Mouse (Mus musculus): ENCODE measurements at regions not wholly inside any gene's neighbourhood (a gene's known extent, or its start where the extent isn't known, plus 50 kb on each side); places are given as distances from the start of the nearest gene placed in this dataset.

DNA sequence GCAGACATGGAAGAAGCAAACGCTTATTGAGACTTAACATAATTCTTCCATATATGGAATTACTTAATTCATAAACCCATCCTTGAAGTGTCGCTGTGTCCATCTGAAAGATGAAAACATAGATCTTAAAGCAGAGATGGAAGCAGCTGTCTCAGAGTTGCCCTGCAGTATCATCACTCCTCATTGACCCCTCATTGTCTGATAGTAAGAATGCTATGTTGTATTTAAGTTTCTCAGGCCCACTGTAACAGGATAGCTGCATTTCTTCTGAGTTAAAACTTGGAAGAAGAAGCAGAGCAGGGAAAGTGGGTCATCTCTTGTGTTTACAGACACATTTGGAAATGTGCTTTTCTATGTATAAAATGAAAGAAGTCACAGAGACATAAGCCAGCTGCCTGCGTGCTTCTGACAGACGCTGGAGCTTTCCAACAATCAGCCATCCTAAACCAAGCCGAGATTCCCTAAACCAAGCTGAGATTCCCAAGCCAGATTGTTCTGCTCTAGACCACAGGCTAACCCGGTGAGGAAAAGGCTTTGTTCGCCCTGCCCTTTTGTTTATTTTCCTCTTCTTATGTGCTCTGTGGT is 440.1 kb upstream of the Klf4 start:
- TF ChIP-seq GATA1 (IDR thresholded peaks at IDR 0.05; ENCODE audit: borderline replicate concordance, low read length): no peak
- no peak for TF ChIP-seq FLI1 (IDR thresholded peaks at IDR 0.05; ENCODE audit: low read length)
- Histone ChIP-seq H3K9me3 (no peaks in the 10 kb centered on the region), H3K4me3 (replicated peaks) (no peak overlapping the region), H3K36me3 (replicated peaks; ENCODE audit: low read length) (no peaks in the 10 kb centered on the region), H3K27me3 (replicated peaks) (no peaks in the 10 kb centered on the region), H3K4me1 (no peaks in the 10 kb centered on the region)

DNA sequence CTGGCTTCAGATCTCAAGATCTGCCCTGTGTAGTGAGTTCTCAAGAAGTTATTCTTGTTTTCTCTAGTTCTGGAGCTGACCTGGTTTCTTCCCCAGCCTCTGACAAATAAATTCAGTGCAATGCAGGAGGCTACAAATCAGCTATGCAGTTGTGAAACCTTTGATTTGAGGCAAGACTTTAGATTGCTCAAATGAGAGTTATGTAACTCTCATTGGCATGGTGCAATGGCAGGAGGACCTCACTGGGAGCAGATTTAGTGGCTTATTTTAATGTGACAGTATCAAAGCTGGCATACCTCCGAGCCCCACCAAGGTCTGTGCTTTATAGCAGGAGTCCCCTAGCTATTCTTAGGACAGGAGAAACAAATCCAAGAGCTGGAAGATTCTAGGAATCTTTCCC is 427.8 kb upstream of the Klf4 start:
- H3K9me3 ChIP-seq: 0 out of 2 replicates have a peak, but pooled peaks cover 4% of the 10 kb centered on the region
- H3K4me1 ChIP-seq: peaks cover 4% of the 10 kb centered on the region; the same call in 1 of the 2 replicates
- no peak overlapping the region for H3K4me3 ChIP-seq (replicated peaks)
- TF ChIP-seq FLI1 (IDR thresholded peaks at IDR 0.05; ENCODE audit: low read length) (no peak), GATA1 (IDR thresholded peaks at IDR 0.05; ENCODE audit: borderline replicate concordance, low read length) (no peak)
- no peaks in the 10 kb centered on the region for H3K36me3 ChIP-seq (replicated peaks; ENCODE audit: low read length)
- H3K27me3 ChIP-seq (replicated peaks): no peaks in the 10 kb centered on the region

DNA sequence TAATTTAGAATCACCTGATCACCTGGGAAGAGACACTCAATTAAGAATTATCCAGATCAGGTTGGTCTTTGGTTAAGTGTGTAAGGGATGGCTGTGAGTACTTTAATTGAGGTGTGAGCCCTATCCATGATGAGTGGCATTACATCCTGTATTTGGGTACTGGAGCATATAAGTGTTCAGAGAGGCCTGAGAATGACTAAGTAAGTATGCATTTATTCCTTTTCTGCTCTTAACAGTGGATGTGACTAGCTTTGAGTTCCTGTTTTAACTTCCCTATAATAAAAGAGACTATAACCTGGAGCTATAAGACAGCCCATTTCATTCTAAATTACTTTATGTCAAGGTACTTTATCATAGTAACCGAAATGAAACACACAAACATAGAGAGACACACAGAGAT is 421.4 kb upstream of the Klf4 start:
- TF ChIP-seq GATA1 (IDR thresholded peaks at IDR 0.05; ENCODE audit: borderline replicate concordance, low read length) (no peak), FLI1 (IDR thresholded peaks at IDR 0.05; ENCODE audit: low read length) (no peak)
- 0 out of 2 replicates have a peak, but pooled peaks cover 4% of the 10 kb centered on the region for H3K9me3 ChIP-seq
- H3K4me1 ChIP-seq: peaks cover 4% of the 10 kb centered on the region; the same call in 1 of the 2 replicates
- H3K36me3 ChIP-seq (replicated peaks; ENCODE audit: low read length): no peaks in the 10 kb centered on the region
- H3K27me3 ChIP-seq (replicated peaks): no peaks in the 10 kb centered on the region
- no peak overlapping the region for H3K4me3 ChIP-seq (replicated peaks)

- Histone ChIP-seq H3K4me1 (peaks cover 4% of the 10 kb centered on the region; the same call in 1 of the 2 replicates), H3K36me3 (replicated peaks; ENCODE audit: low read length) (no peaks in the 10 kb centered on the region), H3K4me3 (replicated peaks) (no peak overlapping the region), H3K9me3 (0 out of 2 replicates have a peak, but pooled peaks cover 4% of the 10 kb centered on the region), H3K27me3 (replicated peaks) (no peaks in the 10 kb centered on the region)
- no peak for TF ChIP-seq GATA1 (IDR thresholded peaks at IDR 0.05; ENCODE audit: borderline replicate concordance, low read length)
- no peak for TF ChIP-seq FLI1 (IDR thresholded peaks at IDR 0.05; ENCODE audit: low read length)
These were observed 420.0 kb upstream of the Klf4 start for GRCm38 (mm10) chr4:55952220-55952619.

GRCm38 (mm10) chr4:55941423-55941822 is 409.2 kb upstream of the Klf4 start:
- no peak for TF ChIP-seq GATA1 (IDR thresholded peaks at IDR 0.05; ENCODE audit: borderline replicate concordance, low read length)
- TF ChIP-seq FLI1 (IDR thresholded peaks at IDR 0.05; ENCODE audit: low read length): no peak
- Histone ChIP-seq H3K4me3 (replicated peaks) (no peak overlapping the region), H3K4me1 (no peaks in the 10 kb centered on the region), H3K9me3 (0 out of 2 replicates have a peak, but pooled peaks cover 6% of the 10 kb centered on the region), H3K27me3 (replicated peaks) (no peaks in the 10 kb centered on the region), H3K36me3 (replicated peaks; ENCODE audit: low read length) (no peaks in the 10 kb centered on the region)

DNA sequence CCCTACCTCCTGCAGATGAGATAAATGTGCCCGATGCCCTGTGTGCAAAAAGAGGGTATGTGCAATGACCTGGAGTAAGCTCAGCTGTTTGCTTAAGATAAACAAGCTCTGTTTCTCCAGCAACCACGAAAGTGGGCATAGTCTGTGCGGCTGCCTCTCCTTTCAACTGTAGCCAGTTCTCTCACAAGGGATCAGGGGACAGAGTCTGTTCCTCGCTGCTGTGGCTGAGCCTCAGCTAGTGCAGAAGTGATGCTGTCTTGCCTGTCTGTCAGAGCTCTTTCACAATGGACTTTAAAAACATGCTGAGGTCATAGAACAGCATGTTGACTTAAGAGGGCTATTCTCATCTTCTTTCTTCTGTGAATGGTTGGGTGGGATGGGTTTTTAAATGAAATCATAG is 406.1 kb upstream of the Klf4 start:
- TF ChIP-seq GATA1 (IDR thresholded peaks at IDR 0.05; ENCODE audit: borderline replicate concordance, low read length) (no peak), FLI1 (IDR thresholded peaks at IDR 0.05; ENCODE audit: low read length) (no peak)
- no peaks in the 10 kb centered on the region for H3K27me3 ChIP-seq (replicated peaks)
- no peaks in the 10 kb centered on the region for H3K4me1 ChIP-seq

DNA sequence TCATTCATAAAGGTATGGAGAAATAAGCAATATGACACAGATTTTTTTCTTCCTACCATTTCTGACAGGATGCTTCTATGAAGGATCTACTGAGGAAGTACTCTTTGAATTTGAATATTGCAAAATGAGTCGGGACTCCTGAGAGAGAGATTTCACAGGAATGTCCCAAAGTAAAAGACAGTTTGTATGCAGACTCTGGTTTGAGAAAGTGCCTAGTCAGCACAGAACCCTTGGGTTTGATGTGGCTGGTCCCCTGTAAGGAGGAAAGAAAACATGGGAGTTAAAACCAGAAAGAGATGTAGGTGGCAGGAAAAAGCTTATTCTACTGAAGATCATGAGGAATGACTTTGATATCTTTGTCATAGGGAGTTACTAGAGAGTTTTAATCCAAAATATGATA is 405.6 kb upstream of the Klf4 start:
- no peak overlapping the region for H3K4me3 ChIP-seq (replicated peaks)
- no peaks in the 10 kb centered on the region for H3K4me1 ChIP-seq
- 0 out of 2 replicates have a peak, but pooled peaks cover 2% of the 10 kb centered on the region for H3K9me3 ChIP-seq
- H3K36me3 ChIP-seq (replicated peaks; ENCODE audit: low read length): no peaks in the 10 kb centered on the region
- TF ChIP-seq FLI1 (IDR thresholded peaks at IDR 0.05; ENCODE audit: low read length) (no peak), GATA1 (IDR thresholded peaks at IDR 0.05; ENCODE audit: borderline replicate concordance, low read length) (no peak)
- H3K27me3 ChIP-seq (replicated peaks): no peaks in the 10 kb centered on the region

More for the DNA sequence above, 406.1 kb upstream of the Klf4 start:
- Histone ChIP-seq H3K36me3 (replicated peaks; ENCODE audit: low read length) (no peaks in the 10 kb centered on the region), H3K4me3 (replicated peaks) (no peak overlapping the region), H3K9me3 (0 out of 2 replicates have a peak, but pooled peaks cover 3% of the 10 kb centered on the region)

GRCm38 (mm10) chr4:55929141-55929782 is 397.0 kb upstream of the Klf4 start:
- Histone ChIP-seq H3K9me3 (peaks cover 4% of the 10 kb centered on the region; the same call in 1 of the 2 replicates), H3K27me3 (replicated peaks) (no peaks in the 10 kb centered on the region), H3K36me3 (replicated peaks; ENCODE audit: low read length) (no peaks in the 10 kb centered on the region), H3K4me1 (no peaks in the 10 kb centered on the region), H3K4me3 (replicated peaks) (no peak overlapping the region)
- TF ChIP-seq GATA1 (IDR thresholded peaks at IDR 0.05; ENCODE audit: borderline replicate concordance, low read length): no peak
- no peak for TF ChIP-seq FLI1 (IDR thresholded peaks at IDR 0.05; ENCODE audit: low read length)

- Histone ChIP-seq H3K36me3 (replicated peaks; ENCODE audit: low read length) (no peaks in the 10 kb centered on the region), H3K27me3 (replicated peaks) (no peaks in the 10 kb centered on the region), H3K4me3 (replicated peaks) (no peak overlapping the region), H3K9me3 (peaks cover 4% of the 10 kb centered on the region; the same call in 1 of the 2 replicates), H3K4me1 (no peaks in the 10 kb centered on the region)
- TF ChIP-seq GATA1 (IDR thresholded peaks at IDR 0.05; ENCODE audit: borderline replicate concordance, low read length): no peak
- no peak for TF ChIP-seq FLI1 (IDR thresholded peaks at IDR 0.05; ENCODE audit: low read length)
These were observed 396.4 kb upstream of the Klf4 start for GRCm38 (mm10) chr4:55928670-55929069.

GRCm38 (mm10) chr4:55928196-55928595 is 395.9 kb upstream of the Klf4 start:
- Histone ChIP-seq H3K27me3 (replicated peaks) (no peaks in the 10 kb centered on the region), H3K36me3 (replicated peaks; ENCODE audit: low read length) (no peaks in the 10 kb centered on the region), H3K4me3 (replicated peaks) (no peak overlapping the region), H3K4me1 (no peaks in the 10 kb centered on the region), H3K9me3 (peaks cover 4% of the 10 kb centered on the region; the same call in 1 of the 2 replicates)
- TF ChIP-seq FLI1 (IDR thresholded peaks at IDR 0.05; ENCODE audit: low read length): no peak
- no peak for TF ChIP-seq GATA1 (IDR thresholded peaks at IDR 0.05; ENCODE audit: borderline replicate concordance, low read length)
